In genomic region chr2:91183711-91184405, GRCm38 (mm10) we compare ENCODE assay signal across 8 mouse cellular contexts. TPM values are rescaled to one million over a fixed set of nuclear protein-coding genes. Genes with fewer than 3 reads are reported as not detected.
DNase-seq lines count a peak whose midpoint lies in the region; ATAC-seq and TF ChIP-seq lines count a peak whose summit lies in the region.

Gene Madd, minus strand, starts transcription at chr2:91183837.

- H3K4me2 ChIP-seq in heart, embryonic 11.5 days = peak within 1 kb of the TSS; percentile 98
- H3K4me2 ChIP-seq in kidney, embryonic 16.5 days (replicated peaks; ENCODE audit: low read depth, low read length) = peak within 1 kb of the TSS; percentile 89
- peak within 1 kb of the TSS; percentile 100 for H3K4me2 ChIP-seq in liver, embryonic 13.5 days

- WGBS in heart, embryonic 11.5 days (ENCODE audit: insufficient replicate concordance) = 60% methylated on average over 15 of the region's 15 CpGs
- 62% methylated on average over 15 of the region's 15 CpGs for WGBS in kidney, embryonic 16.5 days
- 24% methylated on average over 15 of the region's 15 CpGs for WGBS in liver, embryonic 13.5 days (ENCODE audit: insufficient replicate concordance)

- no peak for TF ChIP-seq POLR2A in brain, embryonic 14.5 days (IDR thresholded peaks at IDR 0.05; ENCODE audit: borderline replicate concordance, extremely low read depth, insufficient read depth, insufficient read length, poor library complexity, severe bottlenecking)

- peak within 1 kb of the TSS; percentile 35 for H3K27ac ChIP-seq in heart, embryonic 11.5 days (ENCODE audit: low read depth, low read length)
- peak within 1 kb of the TSS; percentile 63 for H3K27ac ChIP-seq in kidney, embryonic 16.5 days (ENCODE audit: low read length)
- H3K27ac ChIP-seq in liver, embryonic 13.5 days = peak within 1 kb of the TSS; percentile 85

- peak within 1 kb of the TSS; percentile 94 for H3K4me3 ChIP-seq in heart, embryonic 11.5 days (ENCODE audit: low read depth, low read length)
- H3K4me3 ChIP-seq in kidney, embryonic 16.5 days (ENCODE audit: low read length) = peak within 1 kb of the TSS; percentile 94
- H3K4me3 ChIP-seq in liver, embryonic 13.5 days (replicated peaks) = peak within 1 kb of the TSS; percentile 94

- H3K36me3 ChIP-seq in heart, embryonic 11.5 days (ENCODE audit: control insufficient read depth, insufficient read depth, low read length) = no peaks in the 10 kb centered on the region
- no peaks in the 10 kb centered on the region for H3K36me3 ChIP-seq in kidney, embryonic 16.5 days (ENCODE audit: insufficient read depth, low read length)
- no peaks in the 10 kb centered on the region for H3K36me3 ChIP-seq in liver, embryonic 13.5 days

- no peaks in the 10 kb centered on the region for H3K27me3 ChIP-seq in heart, embryonic 11.5 days (ENCODE audit: control insufficient read depth, insufficient read depth, low read length)
- no peaks in the 10 kb centered on the region for H3K27me3 ChIP-seq in kidney, embryonic 16.5 days (ENCODE audit: insufficient read depth, low read length)
- H3K27me3 ChIP-seq in liver, embryonic 13.5 days = no peaks in the 10 kb centered on the region

- peak within 1 kb of the TSS; percentile 74 for H3K9ac ChIP-seq in heart, embryonic 11.5 days (ENCODE audit: low read depth, low read length)
- H3K9ac ChIP-seq in kidney, embryonic 16.5 days (replicated peaks; ENCODE audit: low read length) = peak within 1 kb of the TSS; percentile 80
- H3K9ac ChIP-seq in liver, embryonic 13.5 days = peak within 1 kb of the TSS; percentile 87

- ATAC-seq in heart, embryonic 11.5 days (replicated peaks; ENCODE audit: insufficient number of reproducible peaks, low FRiP score, low TSS enrichment) = no peak
- no peak for ATAC-seq in kidney, embryonic 16.5 days (ENCODE audit: low FRiP score, low TSS enrichment)
- peak; percentile 32 for ATAC-seq in liver, embryonic 13.5 days (ENCODE audit: low read depth)

- no peaks in the 10 kb centered on the region for H3K9me3 ChIP-seq in heart, embryonic 11.5 days (replicated peaks; ENCODE audit: control insufficient read depth, low read length)
- H3K9me3 ChIP-seq in kidney, embryonic 16.5 days (ENCODE audit: low read length) = no peaks in the 10 kb centered on the region
- no peaks in the 10 kb centered on the region for H3K9me3 ChIP-seq in liver, embryonic 13.5 days (replicated peaks)

- no peak for TF ChIP-seq CTCF in brain, embryonic 14.5 days (IDR thresholded peaks at IDR 0.05; ENCODE audit: borderline replicate concordance, extremely low read depth, insufficient read depth, insufficient read length)

- DNase-seq in cerebellum, adult 11-12 months = peak; percentile 60
- no peak for DNase-seq in cerebellum, adult 18-20 months
- peak; percentile 13 for DNase-seq in brain, embryonic 14.5 days (ENCODE audit: low read depth)
- DNase-seq in liver, embryonic 13.5 days = peak; percentile 56
- DNase-seq in naive thymus-derived CD4-positive, alpha-beta T cell, adult 2 months (ENCODE audit: low read depth) = peak; percentile 86
- DNase-seq in right cerebral cortex, adult 2 months (ENCODE audit: low spot score in 2 of 2) = no peak

- H3K4me1 ChIP-seq in heart, embryonic 11.5 days (ENCODE audit: control insufficient read depth, insufficient read depth, low read length) = peaks cover 11% of the 10 kb centered on the region
- peaks cover 6% of the 10 kb centered on the region for H3K4me1 ChIP-seq in kidney, embryonic 16.5 days (ENCODE audit: insufficient read depth, low read length)
- peaks cover 23% of the 10 kb centered on the region for H3K4me1 ChIP-seq in liver, embryonic 13.5 days (replicated peaks)

RNA-seq across cellular contexts. Expression of gene Madd, which starts in this region (rescaled TPM):
- 71.0 and 107 TPM in 2 replicates for polyA plus RNA-seq in brain, embryonic 14.5 days (2012; rRNA removed)
- 5.0 and 6.8 TPM in 2 replicates for polyA plus RNA-seq in heart, embryonic 11.5 days (2014; fragmentation: Nextera tagmentation; extraction: Ambion mirVana)
- 9.9 and 10.5 TPM in 2 replicates for polyA plus RNA-seq in kidney, embryonic 16.5 days (2015; fragmentation: Nextera tagmentation; extraction: Ambion mirVana)
- 7.4 and 8.4 TPM in 2 replicates for polyA plus RNA-seq in liver, embryonic 13.5 days (2015; fragmentation: Nextera tagmentation; extraction: Ambion mirVana)

Comparison
In these comparisons a context has a peak if more than half of its experiments do, and no peak if none do; other contexts are left out.
1. DNase-seq: peak in cerebellum, adult 11-12 months (single experiment), brain, embryonic 14.5 days (single experiment), liver, embryonic 13.5 days (single experiment) and naive thymus-derived CD4-positive, alpha-beta T cell, adult 2 months (single experiment); none in cerebellum, adult 18-20 months (0 of 2) and right cerebral cortex, adult 2 months (0 of 2).
2. H3K27ac ChIP-seq: peak in every context shown above with its lines; median percentile 85 in liver, embryonic 13.5 days; 63 in kidney, embryonic 16.5 days; 35 in heart, embryonic 11.5 days.
3. Peak in every context shown above with its lines, with median percentiles within 50 percentile points of each other: H3K4me2 ChIP-seq, H3K4me3 ChIP-seq and H3K9ac ChIP-seq.